In the genomic region with DNA sequence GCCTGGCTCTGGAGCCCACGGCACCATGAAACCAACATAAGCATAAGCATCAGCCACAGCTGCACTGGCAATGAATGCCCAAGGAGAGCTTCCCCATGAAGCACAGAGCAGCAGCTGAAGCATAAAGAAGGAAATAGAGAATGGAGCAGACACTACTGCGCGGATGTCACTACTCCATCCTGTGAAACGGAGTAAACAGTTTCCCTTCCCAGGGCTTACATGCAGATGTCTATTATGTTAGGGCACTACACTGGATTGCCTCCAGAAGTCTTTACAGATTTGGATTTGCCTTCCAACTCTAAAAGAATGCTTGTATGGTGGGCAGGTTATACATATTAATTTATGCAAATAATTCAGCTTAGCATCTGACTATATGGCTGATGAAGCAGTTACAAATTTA, we compare ENCODE assay signal across 26 mouse cellular contexts.
DNase-seq lines count a peak whose midpoint lies in the region; ATAC-seq and TF ChIP-seq lines count a peak whose summit lies in the region.
"Had no signal": no experiment of that assay in that cellular context is flagged by ENCODE, and none has a peak within 500 bp of the region (broad histone marks: within the 10 kb centered on the region; RNA-seq: fewer than 3 reads in every experiment).

No protein-coding gene starts in this region.

- H3K27ac ChIP-seq in forebrain, embryonic 13.5 days = peak overlapping the region; percentile 26
- no peak overlapping the region for H3K27ac ChIP-seq in forebrain, embryonic 11.5 days (ENCODE audit: low read depth, low read length)
- peak overlapping the region; percentile 29 for H3K27ac ChIP-seq in forebrain, postnatal 0 days (ENCODE audit: low read depth, low read length)
- no peak overlapping the region for H3K27ac ChIP-seq in midbrain, postnatal 0 days (ENCODE audit: low read depth, low read length)
- H3K27ac ChIP-seq: gastrocnemius, adult 2 months; limb, embryonic 15.5 days; liver, embryonic 15.5 days; lung, embryonic 15.5 days; neural tube, embryonic 12.5 days had no signal

- H3K9me3 ChIP-seq in forebrain, embryonic 13.5 days (replicated peaks) = no peaks in the 10 kb centered on the region
- no peaks in the 10 kb centered on the region for H3K9me3 ChIP-seq in forebrain, embryonic 11.5 days (ENCODE audit: control insufficient read depth, low read length)
- no peaks in the 10 kb centered on the region for H3K9me3 ChIP-seq in forebrain, postnatal 0 days (ENCODE audit: low read length)
- H3K9me3 ChIP-seq in midbrain, postnatal 0 days (ENCODE audit: low read length) = no peaks in the 10 kb centered on the region
- H3K9me3 ChIP-seq: limb, embryonic 15.5 days; liver, embryonic 15.5 days; lung, embryonic 15.5 days; neural tube, embryonic 12.5 days had no signal

- no peaks in the 10 kb centered on the region for H3K36me3 ChIP-seq in forebrain, embryonic 13.5 days (ENCODE audit: poor library complexity, severe bottlenecking)
- no peaks in the 10 kb centered on the region for H3K36me3 ChIP-seq in forebrain, embryonic 11.5 days (ENCODE audit: control insufficient read depth, insufficient read depth, low read length)
- no peaks in the 10 kb centered on the region for H3K36me3 ChIP-seq in forebrain, postnatal 0 days (ENCODE audit: insufficient read depth)
- H3K36me3 ChIP-seq in midbrain, postnatal 0 days (ENCODE audit: insufficient read depth, low read length) = no peaks in the 10 kb centered on the region
- H3K36me3 ChIP-seq: limb, embryonic 15.5 days; liver, embryonic 15.5 days; lung, embryonic 15.5 days; neural tube, embryonic 12.5 days had no signal

- H3K4me3 ChIP-seq in forebrain, embryonic 13.5 days = no peak overlapping the region
- no peak overlapping the region for H3K4me3 ChIP-seq in forebrain, embryonic 11.5 days (ENCODE audit: low read depth, low read length)
- no peak overlapping the region for H3K4me3 ChIP-seq in forebrain, postnatal 0 days (ENCODE audit: low read depth, low read length)
- no peak overlapping the region for H3K4me3 ChIP-seq in midbrain, postnatal 0 days (ENCODE audit: low read depth, low read length)
- H3K4me3 ChIP-seq: gastrocnemius, adult 2 months; limb, embryonic 15.5 days; liver, embryonic 15.5 days; lung, embryonic 15.5 days; megakaryocyte, embryonic 14.5 days; neural tube, embryonic 12.5 days had no signal

- H3K9ac ChIP-seq in forebrain, embryonic 13.5 days = no peak overlapping the region
- H3K9ac ChIP-seq in forebrain, embryonic 11.5 days (ENCODE audit: low read length) = no peak overlapping the region
- H3K9ac ChIP-seq in forebrain, postnatal 0 days = no peak overlapping the region
- H3K9ac ChIP-seq in midbrain, postnatal 0 days (replicated peaks; ENCODE audit: low read length, poor library complexity, severe bottlenecking) = no peak overlapping the region
- H3K9ac ChIP-seq: limb, embryonic 15.5 days; liver, embryonic 15.5 days; lung, embryonic 15.5 days; neural tube, embryonic 12.5 days had no signal

- ATAC-seq in forebrain, embryonic 13.5 days = peak; percentile 92
- no peak for ATAC-seq in forebrain, embryonic 11.5 days (replicated peaks; ENCODE audit: low FRiP score)
- peak; percentile 78 for ATAC-seq in forebrain, postnatal 0 days
- no peak for ATAC-seq in midbrain, postnatal 0 days (ENCODE audit: low FRiP score)

- no peak for TF ChIP-seq CTCF in forebrain, postnatal 0 days (IDR thresholded peaks at IDR 0.05; ENCODE audit: low read depth)
- no peak for TF ChIP-seq CTCF in midbrain, postnatal 0 days (IDR thresholded peaks at IDR 0.05)

- 59% methylated on average over 4 of the region's 4 CpGs for WGBS in forebrain, embryonic 13.5 days
- 88% methylated on average over 4 of the region's 4 CpGs for WGBS in forebrain, embryonic 11.5 days
- WGBS in forebrain, postnatal 0 days = 31% methylated on average over 4 of the region's 4 CpGs
- WGBS in midbrain, postnatal 0 days = 50% methylated on average over 4 of the region's 4 CpGs

- H3K4me2 ChIP-seq in forebrain, embryonic 13.5 days = no peak overlapping the region
- no peak overlapping the region for H3K4me2 ChIP-seq in forebrain, embryonic 11.5 days (ENCODE audit: low read depth, low read length, severe bottlenecking)
- no peak overlapping the region for H3K4me2 ChIP-seq in forebrain, postnatal 0 days (ENCODE audit: low read depth)
- H3K4me2 ChIP-seq in midbrain, postnatal 0 days (ENCODE audit: low read depth, low read length, poor library complexity, severe bottlenecking) = no peak overlapping the region
- H3K4me2 ChIP-seq: heart, embryonic 11.5 days; limb, embryonic 15.5 days; liver, embryonic 15.5 days; lung, embryonic 15.5 days; neural tube, embryonic 12.5 days had no signal

- no peaks in the 10 kb centered on the region for H3K27me3 ChIP-seq in forebrain, embryonic 13.5 days
- H3K27me3 ChIP-seq in forebrain, embryonic 11.5 days (ENCODE audit: control insufficient read depth, insufficient read depth, low read length) = no peaks in the 10 kb centered on the region
- H3K27me3 ChIP-seq in forebrain, postnatal 0 days (ENCODE audit: insufficient read depth, low read length) = no peaks in the 10 kb centered on the region
- H3K27me3 ChIP-seq in midbrain, postnatal 0 days (ENCODE audit: insufficient read depth, low read length) = no peaks in the 10 kb centered on the region
- H3K27me3 ChIP-seq: limb, embryonic 15.5 days; liver, embryonic 15.5 days; lung, embryonic 15.5 days; megakaryocyte, embryonic 14.5 days; neural tube, embryonic 12.5 days had no signal

- DNase-seq in forebrain, embryonic 11.5 days (ENCODE audit: low spot score) = no peak
- peak; percentile 20 for DNase-seq in layer of hippocampus, adult 9-11 months
- DNase-seq in layer of hippocampus, postnatal 10 days (ENCODE audit: low spot score in 2 of 2) = no peak
- peak; percentile 29 for DNase-seq in forebrain, postnatal 0 days
- DNase-seq in midbrain, postnatal 0 days (ENCODE audit: low spot score) = peak; percentile 30
- DNase-seq in cerebellum, adult 11-12 months = no peak
- no peak for DNase-seq in thymus, postnatal 4 days
- DNase-seq: adrenal gland, postnatal 25 days; cerebellum, adult 18-20 months; cerebellum, postnatal 14 days; gastrocnemius, adult 2 months; heart, postnatal 10 days; kidney, adult 18-20 months; left cerebral cortex, postnatal 4 days; lung, postnatal 36 days; retina, postnatal 1 day; right cerebral cortex, postnatal 25 days; spleen, adult 18-20 months; thymus, postnatal 14 days had no signal

- peaks cover 5% of the 10 kb centered on the region for H3K4me1 ChIP-seq in forebrain, embryonic 13.5 days
- H3K4me1 ChIP-seq in forebrain, embryonic 11.5 days (replicated peaks; ENCODE audit: control insufficient read depth, insufficient read depth, low read length) = no peaks in the 10 kb centered on the region
- no peaks in the 10 kb centered on the region for H3K4me1 ChIP-seq in forebrain, postnatal 0 days (ENCODE audit: insufficient read depth)
- H3K4me1 ChIP-seq in midbrain, postnatal 0 days (ENCODE audit: insufficient read depth, low read length) = 0 out of 2 replicates have a peak, but pooled peaks cover 2% of the 10 kb centered on the region
- H3K4me1 ChIP-seq: limb, embryonic 15.5 days; liver, embryonic 15.5 days; lung, embryonic 15.5 days; megakaryocyte, embryonic 14.5 days; neural tube, embryonic 12.5 days had no signal

Comparison
In these comparisons a context has a peak if more than half of its experiments do, and no peak if none do; other contexts are left out.
1. ATAC-seq: peak in forebrain, embryonic 13.5 days (single experiment) and forebrain, postnatal 0 days (single experiment); none in forebrain, embryonic 11.5 days (single experiment) and midbrain, postnatal 0 days (single experiment).
2. H3K27ac ChIP-seq: peak in forebrain, embryonic 13.5 days (single experiment) and forebrain, postnatal 0 days (single experiment); none in forebrain, embryonic 11.5 days (single experiment) and midbrain, postnatal 0 days (single experiment).
3. DNase-seq: peak in layer of hippocampus, adult 9-11 months (single experiment), forebrain, postnatal 0 days (single experiment) and midbrain, postnatal 0 days (single experiment); none in forebrain, embryonic 11.5 days (single experiment), layer of hippocampus, postnatal 10 days (0 of 2), cerebellum, adult 11-12 months (single experiment) and thymus, postnatal 4 days (single experiment).